Mouse (Mus musculus): ENCODE measurements around the gene Zfp536.

- TF ChIP-seq CTCF (IDR thresholded peaks at IDR 0.05; ENCODE audit: low read depth, low read length) (no peak), EP300 (IDR thresholded peaks at IDR 0.05; ENCODE audit: insufficient read depth, low read depth, low read length) (no peak)
Measured at GRCm38 (mm10) chr7:37623903-37624758, 149.3 kb downstream of the Zfp536 start.
